Mouse (Mus musculus) olfactory bulb, adult 2 months (tissue): ENCODE results near the gene Tnks1bp1.

ENCODE experiments used
- CTCF ChIP-seq: fragments of 200-500 bp; IDR thresholded peaks from 2 replicates; pipeline ENCODE4 v1.5.1; 2012; ENCODE audit warnings: low read depth, mild to moderate bottlenecking, low read length, moderate library complexity; ENCODE audit not compliant: insufficient read depth
- POLR2A ChIP-seq: fragments of 200-500 bp; IDR thresholded peaks from 2 replicates; pipeline ENCODE4 v1.6.1; 2012; ENCODE audit warnings: mild to moderate bottlenecking, low read depth, low read length, moderate library complexity; ENCODE audit not compliant: insufficient read depth

DNA sequence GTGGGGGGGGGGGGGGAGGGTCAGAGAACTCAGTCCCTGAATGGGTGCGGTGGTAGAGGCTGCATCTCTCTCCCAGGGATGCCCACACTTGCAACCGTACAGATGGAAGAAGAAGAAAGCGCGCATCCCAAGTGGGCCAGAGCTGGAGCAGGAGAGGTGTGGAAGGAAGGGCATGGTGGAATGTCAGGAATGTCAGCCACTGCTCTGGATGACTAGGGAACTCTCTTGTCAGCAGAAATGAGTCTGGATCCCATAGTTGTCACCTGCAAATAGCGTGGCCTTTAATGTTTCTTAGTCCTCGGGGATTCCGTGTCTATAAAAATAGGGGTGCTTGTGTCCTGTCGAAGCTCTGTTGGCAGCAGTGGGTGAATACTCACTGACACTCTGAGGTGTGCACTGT, 45.2 kb upstream of the Tnks1bp1 start:
- TF ChIP-seq CTCF (no peak), POLR2A (no peak)
